In genomic region chr12:53682036-53682435, GRCm38 (mm10) we compare ENCODE assay signal across 11 mouse cellular contexts.
A peak's percentile ranks its signal among the peaks of the same experiment; 100 is the strongest.
DNase-seq lines count a peak whose midpoint lies in the region; ATAC-seq and TF ChIP-seq lines count a peak whose summit lies in the region.
"Had no signal": no experiment of that assay in that cellular context is flagged by ENCODE, and none has a peak within 500 bp of the region (broad histone marks: within the 10 kb centered on the region; RNA-seq: fewer than 3 reads in every experiment).

No protein-coding gene starts in this region.

- H3K4me2 ChIP-seq in midbrain, embryonic 14.5 days (ENCODE audit: low read length), result no peak overlapping the region
- no peak overlapping the region for H3K4me2 ChIP-seq in midbrain, embryonic 13.5 days (replicated peaks)
- H3K4me2 ChIP-seq: embryonic facial prominence, embryonic 12.5 days had no signal

- no peak overlapping the region for H3K27ac ChIP-seq in kidney, adult 2 months (ENCODE audit: insufficient read depth, low read depth, low read length)
- H3K27ac ChIP-seq in midbrain, embryonic 14.5 days (replicated peaks; ENCODE audit: low read depth, low read length), result no peak overlapping the region
- no peak overlapping the region for H3K27ac ChIP-seq in midbrain, embryonic 13.5 days
- H3K27ac ChIP-seq: embryonic facial prominence, embryonic 12.5 days had no signal

- no peaks in the 10 kb centered on the region for H3K4me1 ChIP-seq in kidney, adult 2 months (ENCODE audit: control insufficient read depth, insufficient read depth, low read length)
- no peaks in the 10 kb centered on the region for H3K4me1 ChIP-seq in midbrain, embryonic 14.5 days (ENCODE audit: control insufficient read depth, insufficient read depth, low read length)
- H3K4me1 ChIP-seq in midbrain, embryonic 13.5 days (replicated peaks), result peaks cover 11% of the 10 kb centered on the region
- H3K4me1 ChIP-seq: embryonic facial prominence, embryonic 12.5 days had no signal

- no peak overlapping the region for H3K4me3 ChIP-seq in kidney, adult 2 months (ENCODE audit: insufficient read depth, low read depth, low read length)
- no peak overlapping the region for H3K4me3 ChIP-seq in midbrain, embryonic 14.5 days (replicated peaks; ENCODE audit: low read depth, low read length)
- no peak overlapping the region for H3K4me3 ChIP-seq in midbrain, embryonic 13.5 days (replicated peaks)
- H3K4me3 ChIP-seq: embryonic facial prominence, embryonic 12.5 days had no signal

- TF ChIP-seq CTCF in kidney, adult 2 months (conservative IDR thresholded peaks at IDR 0.05; ENCODE audit: insufficient read depth, insufficient read length, low read depth, low read length), result no peak; the same call in 1 of the 2 replicates

- no peaks in the 10 kb centered on the region for H3K36me3 ChIP-seq in kidney, adult 2 months (ENCODE audit: control insufficient read depth, insufficient read depth, low read length)
- H3K36me3 ChIP-seq in midbrain, embryonic 14.5 days (ENCODE audit: control insufficient read depth, insufficient read depth, low read length), result no peaks in the 10 kb centered on the region
- no peaks in the 10 kb centered on the region for H3K36me3 ChIP-seq in midbrain, embryonic 13.5 days
- H3K36me3 ChIP-seq: embryonic facial prominence, embryonic 12.5 days had no signal

- DNase-seq in cerebellum, postnatal 10 days, result peak; percentile 20 to 22
- no peak for DNase-seq in cerebellum, adult 11 months
- peak; percentile 17 for DNase-seq in kidney, adult 2 months
- DNase-seq in kidney, postnatal 25 days, result no peak
- DNase-seq in midbrain, embryonic 14.5 days, result peak; percentile 52
- DNase-seq in retina, embryonic 14.5 days (ENCODE audit: low spot score), result peak; percentile 46
- DNase-seq in thymus, postnatal 36 days, result no peak
- DNase-seq: left cerebral cortex, postnatal 4 days; right cerebral cortex, adult 18-20 months had no signal

- no peaks in the 10 kb centered on the region for H3K9me3 ChIP-seq in midbrain, embryonic 14.5 days (ENCODE audit: control insufficient read depth, low read length)
- H3K9me3 ChIP-seq in midbrain, embryonic 13.5 days, result no peaks in the 10 kb centered on the region
- H3K9me3 ChIP-seq: embryonic facial prominence, embryonic 12.5 days had no signal

- no peak overlapping the region for H3K9ac ChIP-seq in midbrain, embryonic 14.5 days (replicated peaks; ENCODE audit: low read length)
- H3K9ac ChIP-seq in midbrain, embryonic 13.5 days (replicated peaks), result no peak overlapping the region
- H3K9ac ChIP-seq: embryonic facial prominence, embryonic 12.5 days had no signal

- ATAC-seq in midbrain, embryonic 14.5 days (ENCODE audit: low FRiP score, low TSS enrichment), result no peak
- ATAC-seq in midbrain, embryonic 13.5 days, result no peak

- no peaks in the 10 kb centered on the region for H3K27me3 ChIP-seq in kidney, adult 2 months (replicated peaks; ENCODE audit: control insufficient read depth, insufficient read depth, low read length)
- H3K27me3 ChIP-seq in midbrain, embryonic 14.5 days (ENCODE audit: control insufficient read depth, insufficient read depth, low read length), result no peaks in the 10 kb centered on the region
- no peaks in the 10 kb centered on the region for H3K27me3 ChIP-seq in midbrain, embryonic 13.5 days
- H3K27me3 ChIP-seq: embryonic facial prominence, embryonic 12.5 days had no signal

- no peak for TF ChIP-seq POLR2A in kidney, adult 2 months (IDR thresholded peaks at IDR 0.05; ENCODE audit: low read depth, low read length)

- WGBS in kidney, adult 2 months, result 44% methylated on average over 3 of the region's 3 CpGs
- 61% methylated on average over 3 of the region's 3 CpGs for WGBS in midbrain, embryonic 14.5 days
- WGBS in midbrain, embryonic 13.5 days, result 62% methylated on average over 3 of the region's 3 CpGs

Comparison
In these comparisons a context has a peak if more than half of its experiments do, and no peak if none do; other contexts are left out.
1. DNase-seq: peak in cerebellum, postnatal 10 days (2 of 2), kidney, adult 2 months (single experiment), midbrain, embryonic 14.5 days (single experiment) and retina, embryonic 14.5 days (single experiment); none in cerebellum, adult 11 months (single experiment), kidney, postnatal 25 days (0 of 2) and thymus, postnatal 36 days (0 of 2).